Mouse (Mus musculus) left cerebral cortex, postnatal 14 days (tissue): Measurements from ENCODE around the gene Eif3d. TPM values are rescaled to one million over a fixed set of nuclear protein-coding genes. Genes with fewer than 3 reads are reported as not detected.
"Not testable (repeated sequence)": the region's sequence is repeated elsewhere in the genome, so short reads cannot be mapped to it uniquely, and the experiment has no call there.

Experiments
- DNase-seq, 2 experiments: peaks; one replicate each; pipeline ENCODE4 v3.0.0; 2021 to 2022; ENCODE audit warnings: low spot score in 2 of 2, mixed read lengths in 1 of 2
- intact Hi-C: fragments of 180-260 bp; cut with DNase I; formaldehyde crosslinking; loops from one replicate; pipeline ENCODE4 v1.15.1; 2025
- long read RNA-seq, 2 experiments: library from polyadenylated mRNA; stranded (forward); transcript quantifications; one replicate each; pipeline ENCODE4 v2.0.0; 2021
- total RNA-seq, 2 experiments: library from RNA; stranded (reverse); gene quantifications; 2 replicates each; pipeline ENCODE4 v1.2.3; 2021

Gene Eif3d
- total RNA-seq, result 100 to 1,000 TPM; 101 to 117 TPM
- long read RNA-seq, experiment 1, transcript Eif3d-201 (15 exons, 1,899 nt), result major isoform, 85 of 101 reads
- long read RNA-seq, experiment 1, partial matches to known transcripts, result 8 of 101 reads
- long read RNA-seq, experiment 1, other reads (novel, unspliced or antisense), result 8 of 101 reads
- long read RNA-seq, experiment 2, transcript Eif3d-201 (15 exons, 1,899 nt), result major isoform, 63 of 81 reads
- long read RNA-seq, experiment 2, partial matches to known transcripts, result 2 of 81 reads
- long read RNA-seq, experiment 2, other reads (novel, unspliced or antisense), result 16 of 81 reads

DNA sequence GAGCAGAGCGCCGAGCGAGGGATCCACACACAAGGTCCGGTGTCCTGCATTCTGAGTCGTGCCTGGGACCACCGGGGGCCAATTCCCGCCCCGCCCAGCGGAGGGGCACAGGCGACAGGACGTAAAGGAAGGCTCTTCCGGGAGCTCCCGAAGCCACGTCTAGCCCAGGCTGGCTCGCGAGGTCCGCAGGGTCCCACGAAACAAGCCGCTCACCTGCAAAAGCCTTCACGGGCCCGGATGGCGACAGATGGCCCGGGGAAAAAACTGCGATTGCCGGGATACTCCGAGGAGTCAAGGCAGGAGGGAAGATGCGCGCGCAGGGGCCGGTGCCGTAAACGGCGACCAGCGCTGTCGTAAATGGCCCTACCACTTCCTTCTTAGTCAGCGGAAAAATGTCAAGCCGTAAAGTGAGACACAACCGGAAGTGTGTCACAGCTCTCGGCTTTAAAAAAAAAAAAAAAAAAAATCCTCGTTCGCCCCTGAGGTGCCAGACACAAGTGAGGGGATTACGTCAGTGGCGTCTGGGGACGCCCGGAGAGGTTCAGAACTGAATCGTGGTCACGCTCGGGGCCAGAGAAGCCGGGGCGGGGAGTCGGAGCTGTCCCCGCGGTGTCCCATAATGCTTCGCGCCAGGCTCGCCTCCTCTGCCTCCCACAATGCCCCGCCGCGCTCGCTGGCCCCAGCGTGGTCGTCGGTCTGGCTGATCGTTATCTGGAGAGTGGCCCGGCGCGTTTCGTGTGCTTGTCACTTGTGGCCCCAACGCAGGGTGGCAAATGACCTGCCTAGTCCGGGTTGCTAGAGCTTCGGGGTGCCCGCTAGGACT, at the start of gene Eif3d:
Gene Eif3d, minus strand, starts transcription at position 344 of the 823 bp plus-strand sequence.
- intact Hi-C loops, result loop anchor here (5.0 kb wide), 1 partner anchor 38 kb away; no protein-coding TSS in a partner anchor
- DNase-seq, result peak; percentile 100

DNA sequence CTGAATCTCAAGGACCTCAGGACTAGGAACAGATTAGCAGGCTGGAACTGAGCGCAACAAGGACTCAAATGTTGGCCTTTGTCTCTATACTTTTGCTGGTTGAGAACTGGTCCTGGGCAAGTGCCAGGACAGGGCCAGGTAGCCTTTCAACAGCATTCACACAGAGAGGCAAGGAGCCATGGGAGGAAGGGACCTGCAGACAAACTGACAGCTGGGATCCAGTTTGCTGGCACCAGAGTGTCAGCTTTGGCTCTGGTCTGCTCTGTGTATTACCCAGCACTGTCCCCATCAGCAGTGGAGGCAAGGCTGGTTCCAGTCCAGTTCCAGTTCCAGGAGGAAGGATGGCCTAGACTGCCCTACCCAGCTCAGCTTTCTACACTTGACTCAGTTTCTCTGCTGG, 43.4 kb upstream of the Eif3d start:
- intact Hi-C loops, result no loop called here
- DNase-seq, result no peak

DNA sequence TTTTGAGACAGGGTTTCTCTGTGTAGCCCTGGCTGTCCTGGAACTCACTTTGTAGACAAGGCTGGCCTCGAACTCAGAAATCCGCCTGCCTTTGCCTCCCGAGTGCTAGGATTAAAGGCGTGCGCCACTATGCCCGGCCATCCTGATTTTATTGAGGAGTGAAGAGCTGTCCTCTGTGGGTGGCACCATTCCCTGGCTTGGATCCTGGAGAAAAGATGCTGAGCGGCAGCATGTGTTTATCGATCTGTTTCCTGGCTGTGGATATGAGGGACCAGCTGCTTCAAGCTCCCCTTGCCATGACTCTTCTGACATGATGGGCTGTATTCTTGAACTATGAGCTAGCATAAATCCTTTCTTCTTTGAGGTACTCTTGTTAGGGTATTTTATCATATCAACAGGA, 37.6 kb upstream of the Eif3d start:
- DNase-seq, intact Hi-C loops: not testable (repeated sequence)

DNA sequence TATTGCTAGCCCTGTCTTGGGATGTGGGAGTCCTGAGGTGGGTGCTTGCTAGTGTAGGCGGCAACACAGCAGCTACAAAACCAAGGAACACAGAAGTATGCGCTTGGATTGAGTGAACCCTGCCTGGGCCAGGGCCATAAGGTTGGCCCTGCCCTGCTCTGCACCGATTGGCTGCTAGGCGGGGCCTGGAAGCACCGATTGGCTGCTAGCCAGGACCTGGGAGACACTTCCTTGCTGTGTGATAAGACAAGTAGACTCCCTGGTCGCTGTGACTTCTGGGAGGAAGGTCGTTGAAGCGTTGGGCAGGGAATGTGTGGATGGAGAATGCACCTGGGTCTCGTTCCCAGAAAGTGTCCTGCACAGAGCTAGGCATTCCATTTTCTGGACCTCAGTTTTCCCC, 33.3 kb upstream of the Eif3d start:
- no peak for DNase-seq
- intact Hi-C loops, result no loop called here

DNA sequence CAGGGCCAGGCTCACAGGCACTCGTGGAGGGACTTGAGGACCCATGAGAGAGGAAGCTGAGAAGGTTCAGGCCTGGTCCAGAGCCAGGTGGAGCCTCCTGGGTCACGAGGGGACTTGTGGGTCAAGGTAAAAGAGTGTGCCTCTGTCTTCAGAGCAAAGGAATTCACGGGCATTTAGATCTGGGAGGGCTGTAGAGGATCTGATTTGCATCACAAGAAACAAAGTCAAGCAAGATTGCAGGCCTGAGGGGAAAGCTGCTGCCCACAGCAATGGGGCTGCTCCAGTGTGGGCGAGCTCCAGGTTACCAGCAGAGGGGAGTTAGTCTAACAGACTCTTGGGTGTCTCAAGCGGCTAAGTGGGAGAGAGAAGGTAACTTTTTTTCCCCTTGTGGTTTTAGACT, 30.8 kb upstream of the Eif3d start:
- no peak for DNase-seq

DNA sequence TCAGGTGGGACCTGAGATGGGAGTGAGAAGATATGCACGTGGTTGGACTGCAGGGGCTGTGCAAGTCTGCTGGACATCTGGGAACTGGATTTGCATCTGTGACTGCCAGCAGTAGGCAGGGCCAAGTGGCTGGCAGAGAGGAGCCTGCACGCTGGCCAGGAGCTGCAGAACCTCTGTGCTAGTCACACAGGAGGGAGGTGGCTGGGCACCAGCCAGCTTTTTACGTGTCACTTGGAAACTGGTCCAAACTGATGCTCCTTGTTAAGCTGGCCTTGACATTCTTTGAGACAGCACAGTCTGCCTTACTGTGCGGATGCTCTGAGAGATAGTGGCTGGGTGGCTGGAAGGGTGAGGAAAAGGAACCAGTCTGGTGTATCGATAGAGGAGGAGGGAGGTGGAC, 17.9 kb upstream of the Eif3d start:
- DNase-seq, result no peak
- intact Hi-C loops, result loop anchor here (10.0 kb wide), 1 partner anchor 436 kb away; the partner anchor contains the start of gene Kctd17

More for the DNA sequence above, 30.8 kb upstream of the Eif3d start:
- intact Hi-C loops, result no loop called here

DNA sequence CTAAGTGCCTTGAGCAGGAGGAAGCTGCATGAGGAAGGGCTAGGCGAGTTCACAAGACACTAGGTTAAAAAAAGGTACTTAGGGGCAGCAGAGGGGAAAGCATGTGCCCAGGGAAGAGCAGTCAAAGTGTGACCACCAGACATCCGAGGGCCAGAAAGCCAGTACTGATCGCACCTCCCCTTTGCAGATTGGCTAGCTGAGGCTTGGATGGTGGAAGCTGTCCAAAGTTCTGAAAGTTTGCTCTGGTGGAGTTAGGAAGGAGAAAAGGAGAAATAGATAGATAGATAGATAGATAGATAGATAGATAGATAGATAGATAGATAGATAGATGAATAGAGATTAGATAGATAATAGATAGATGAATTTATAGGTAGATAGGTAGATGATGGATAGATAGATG, 12.8 kb upstream of the Eif3d start:
- intact Hi-C loops, result loop anchor here (5.0 to 10.0 kb wide), 3 partner anchors 134 to 441 kb away; partner anchors contain the start of genes Kctd17 and Ncf4
- DNase-seq, result no peak

DNA sequence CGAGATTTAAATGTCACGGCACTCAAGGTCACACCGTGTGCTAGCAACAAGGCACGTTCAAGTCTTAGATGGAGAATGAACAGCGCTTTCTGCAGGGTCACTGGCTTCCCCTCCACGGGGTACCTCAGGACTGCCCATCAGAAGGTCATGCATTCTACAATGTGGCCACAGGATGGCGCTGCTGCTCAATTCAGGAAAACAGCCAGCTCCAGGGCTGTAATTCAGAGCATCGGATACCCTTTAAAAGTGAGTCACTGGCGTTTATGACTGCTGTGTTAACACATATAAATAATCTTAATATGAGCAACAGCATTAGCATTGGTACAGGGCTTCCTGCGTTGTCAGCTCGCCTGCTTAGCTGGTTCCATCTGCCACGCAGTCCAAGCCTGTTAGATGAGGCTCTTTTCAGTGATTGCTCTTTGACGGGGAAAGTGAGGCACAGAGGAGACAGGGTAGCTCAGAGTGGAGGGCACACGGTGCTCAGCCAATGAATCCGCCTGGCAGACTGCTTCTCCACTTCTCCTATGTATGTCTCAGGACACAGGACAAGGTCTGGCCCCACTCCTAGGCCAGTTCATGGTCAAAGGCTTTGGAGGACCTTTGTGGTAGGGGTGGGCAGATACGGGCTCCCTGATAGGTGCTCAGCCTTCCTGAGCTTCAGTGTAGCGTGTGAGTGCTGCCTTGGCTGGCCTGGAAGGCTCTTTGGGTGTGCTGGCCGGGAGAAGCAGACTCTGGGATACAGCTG, 11.8 kb upstream of the Eif3d start:
- peak; percentile 81 to 86 for DNase-seq
- intact Hi-C loops, result loop anchor here (1.0 to 10.0 kb wide), 4 partner anchors 135 to 442 kb away; partner anchors contain the start of genes Kctd17 and Ncf4

DNA sequence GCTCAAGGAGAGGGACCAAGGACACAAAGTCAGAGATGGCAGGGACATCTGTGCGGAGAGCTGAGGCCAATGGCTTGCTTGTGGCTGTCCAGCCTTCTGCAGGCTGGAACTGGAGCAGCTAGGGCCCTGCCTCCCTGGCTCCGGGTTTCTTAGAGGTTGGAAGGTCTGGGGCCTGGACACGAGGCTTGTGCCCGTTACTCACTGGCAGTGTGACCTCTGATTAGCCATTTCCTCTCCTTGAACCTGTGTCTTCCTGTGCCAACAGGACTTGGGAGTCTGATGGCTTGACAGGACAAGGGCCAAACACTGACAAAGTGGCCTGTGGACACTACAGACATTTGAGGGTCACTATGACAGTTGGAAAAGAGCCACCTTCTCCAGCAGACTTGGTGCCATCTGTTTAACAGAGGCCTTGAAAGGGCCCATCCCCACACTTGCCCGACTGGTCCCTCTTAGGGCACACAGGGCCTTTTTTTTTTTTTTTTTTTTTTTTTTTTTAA, 10.6 kb upstream of the Eif3d start:
- no peak for DNase-seq
- intact Hi-C loops, result loop anchor here (5.0 to 10.0 kb wide), 3 partner anchors 136 to 444 kb away; partner anchors contain the start of genes Kctd17 and Ncf4

DNA sequence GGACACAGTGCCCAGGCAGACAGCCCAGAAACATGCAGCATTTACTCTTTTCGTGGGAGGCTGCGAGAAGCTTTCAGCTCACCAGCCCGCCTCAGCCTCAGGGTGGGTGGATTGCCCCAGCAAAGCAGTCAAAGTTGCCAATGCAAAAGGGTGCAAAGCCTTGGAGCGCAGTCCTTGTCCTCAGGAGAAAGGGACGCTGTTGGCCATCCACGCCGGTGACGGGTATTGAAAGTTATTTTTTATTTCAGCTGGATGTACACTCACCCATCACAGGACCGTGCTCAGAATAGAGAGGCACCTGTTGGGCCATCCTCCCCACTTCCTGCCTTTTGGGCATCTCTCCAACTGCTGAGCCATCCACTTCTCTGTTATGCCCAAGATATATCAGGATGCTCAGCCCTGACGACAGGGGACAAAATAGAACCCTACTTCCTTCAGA, 8.8 kb upstream of the Eif3d start:
- DNase-seq, result peak; percentile 60 to 73

DNA sequence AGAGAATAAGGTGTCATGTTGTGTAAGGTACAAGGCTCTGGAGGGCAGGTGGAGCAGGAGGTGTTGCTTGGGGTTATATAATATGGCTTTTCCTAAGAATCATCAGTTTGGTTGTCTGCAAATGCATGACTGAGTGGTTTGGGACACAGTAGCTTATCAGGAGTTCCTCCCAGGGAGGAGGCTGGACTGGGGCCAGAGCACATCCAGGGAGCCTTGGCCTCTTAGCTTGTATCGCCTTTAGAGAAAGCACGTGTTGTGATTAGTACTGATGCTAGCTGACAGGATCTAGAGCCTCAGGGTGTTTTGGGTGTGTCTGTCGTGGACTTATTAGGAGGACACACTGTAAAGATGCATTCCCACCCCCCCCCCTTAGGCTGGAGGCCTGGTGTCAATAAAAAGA, 7.0 kb upstream of the Eif3d start:
- DNase-seq, result no peak
- intact Hi-C loops, result no loop called here

More for the DNA sequence above, 8.8 kb upstream of the Eif3d start:
- intact Hi-C loops, result no loop called here

DNA sequence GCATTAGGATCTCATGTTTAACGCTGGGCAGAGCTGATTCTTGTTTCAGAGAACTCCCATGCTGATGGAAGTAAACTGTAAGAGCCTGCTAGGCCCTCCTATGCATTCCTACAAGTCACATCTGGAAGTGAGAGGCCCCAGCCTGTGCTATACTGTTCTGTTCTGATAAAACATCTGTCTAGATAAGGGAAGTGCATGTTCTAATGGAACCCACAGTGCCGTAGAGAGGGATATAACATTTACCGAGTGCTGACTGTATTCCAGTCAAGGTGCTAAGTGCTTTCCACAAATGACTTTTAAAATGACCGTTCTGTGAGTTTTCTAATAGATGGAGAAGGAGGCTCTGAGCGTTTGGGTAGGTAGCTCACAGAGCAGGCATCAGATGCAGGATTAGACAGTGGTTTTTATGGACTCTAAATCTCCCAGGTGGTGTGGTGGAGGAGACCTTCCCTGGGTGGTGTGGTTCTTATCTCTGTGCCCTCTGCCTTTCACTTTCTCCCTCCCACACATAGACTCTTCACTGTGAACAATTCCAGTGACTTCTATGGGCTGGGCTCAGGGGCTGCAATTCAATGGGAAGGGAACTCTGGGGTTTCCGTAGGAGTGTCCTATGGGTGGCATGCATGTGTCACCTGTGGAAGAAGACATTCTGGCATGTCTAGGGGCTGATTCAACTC, 3.7 kb upstream of the Eif3d start:
- intact Hi-C loops, result loop anchor here (5.0 kb wide), 1 partner anchor 42 kb away; no protein-coding TSS in a partner anchor
- no peak for DNase-seq

DNA sequence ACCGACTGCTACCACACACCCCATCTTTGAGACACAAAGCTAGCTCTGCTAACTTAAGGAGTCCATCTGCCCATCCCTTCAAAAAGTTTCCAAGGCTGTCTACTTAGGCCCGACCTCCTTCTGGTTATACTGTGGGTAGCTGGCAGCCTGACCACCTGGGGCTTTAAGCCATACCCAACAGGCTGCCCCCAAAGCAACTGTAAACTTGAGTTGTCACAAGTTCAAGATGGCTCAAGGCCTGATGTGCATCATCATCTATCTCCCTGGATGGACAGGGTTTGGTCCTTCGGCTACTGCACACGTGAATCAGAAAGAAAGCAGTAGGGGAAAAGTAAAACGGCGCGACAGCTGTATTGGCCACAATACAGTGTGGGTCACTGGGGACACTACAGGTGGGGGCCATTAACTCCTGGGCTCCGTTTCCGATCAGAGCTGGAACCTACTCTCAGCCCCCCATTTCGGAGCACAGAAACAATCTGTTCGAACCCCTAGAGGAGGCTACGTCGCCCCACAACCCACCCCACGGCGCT, 608 bp downstream of the Eif3d start:
- DNase-seq, result no peak
- intact Hi-C loops, result loop anchor here (5.0 kb wide), 1 partner anchor 38 kb away; no protein-coding TSS in a partner anchor

DNA sequence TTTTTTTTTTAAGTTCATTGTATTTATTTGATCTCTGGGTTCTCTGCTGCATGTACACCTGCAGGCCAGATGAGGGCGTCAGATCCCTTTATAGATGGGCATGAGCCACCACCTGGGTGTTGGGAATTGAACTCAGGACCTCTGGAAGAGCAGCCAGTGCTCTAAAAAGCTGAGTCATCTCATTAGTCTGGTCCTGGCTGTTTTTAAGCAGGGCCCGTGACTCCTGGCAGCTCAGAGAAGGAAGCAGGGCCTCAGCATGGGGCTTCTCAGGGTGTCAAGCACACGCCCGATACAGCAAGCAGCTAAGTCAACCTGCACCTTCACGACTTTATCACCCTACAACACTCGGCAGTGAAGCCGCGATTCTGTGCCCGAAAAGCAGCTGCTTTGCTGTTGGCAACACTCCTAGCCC, 5.5 kb downstream of the Eif3d start:
- intact Hi-C loops, result no loop called here

DNA sequence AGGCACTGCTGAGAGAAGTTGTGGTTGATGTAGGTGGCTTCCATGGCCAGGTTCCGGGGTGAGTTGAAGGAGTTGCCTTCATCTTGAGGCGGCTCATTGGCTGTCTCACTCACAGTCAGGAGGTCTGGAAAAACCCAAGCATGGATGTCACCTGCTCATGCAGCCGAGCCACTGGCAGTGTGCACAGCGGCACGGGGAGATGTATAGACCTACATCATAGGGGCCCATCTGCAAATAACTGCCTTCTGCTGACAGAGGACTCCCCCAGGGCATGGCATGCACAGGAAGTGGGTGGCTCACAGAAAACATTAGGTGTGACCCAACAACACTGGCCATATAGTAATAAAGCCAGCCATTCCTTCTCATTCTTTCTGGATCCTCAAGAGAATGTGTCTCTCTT, 8.2 kb downstream of the Eif3d start:
- intact Hi-C loops, result no loop called here
- no peak for DNase-seq

More for the DNA sequence above, 5.5 kb downstream of the Eif3d start:
- no peak for DNase-seq

DNA sequence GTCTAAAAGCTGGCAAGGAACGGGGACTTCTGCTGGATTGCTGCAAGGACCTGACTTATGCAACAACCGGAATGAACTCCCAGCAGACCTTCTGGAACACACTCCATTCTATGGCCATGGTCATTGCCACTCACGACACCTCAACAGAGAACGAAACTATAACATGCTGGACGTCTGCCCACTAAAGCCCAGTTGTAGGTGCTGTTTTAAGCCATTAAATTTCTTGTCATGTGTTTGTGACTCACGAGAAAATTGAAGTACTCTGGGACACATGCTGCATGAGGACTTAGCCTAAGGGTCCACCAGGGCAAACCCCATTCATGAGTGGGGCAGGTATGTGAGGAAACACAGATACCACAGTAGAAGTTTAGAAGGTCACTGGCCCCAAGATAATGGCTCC, 9.9 kb downstream of the Eif3d start:
- intact Hi-C loops, result no loop called here
- no peak for DNase-seq

DNA sequence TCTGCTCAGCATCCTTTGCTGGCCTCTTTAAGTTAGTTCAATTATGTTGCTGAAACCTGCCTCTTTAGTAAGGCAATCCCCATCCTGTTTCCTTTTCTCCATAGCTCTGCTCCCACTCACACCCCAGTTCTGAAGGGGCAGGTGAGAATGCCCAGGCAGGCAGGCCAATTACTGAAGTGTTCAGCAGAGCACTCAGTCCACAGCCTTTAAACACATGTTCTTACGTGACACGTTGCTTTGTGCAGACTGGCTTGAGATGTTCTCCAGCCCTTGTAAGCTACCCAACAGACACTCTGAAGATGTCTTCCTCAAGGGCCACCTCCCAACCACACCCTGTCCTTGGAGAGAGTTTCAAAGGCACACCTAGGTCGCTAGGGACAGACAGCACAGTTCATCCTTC, 12.5 kb downstream of the Eif3d start:
- intact Hi-C loops, result no loop called here
- no peak for DNase-seq

DNA sequence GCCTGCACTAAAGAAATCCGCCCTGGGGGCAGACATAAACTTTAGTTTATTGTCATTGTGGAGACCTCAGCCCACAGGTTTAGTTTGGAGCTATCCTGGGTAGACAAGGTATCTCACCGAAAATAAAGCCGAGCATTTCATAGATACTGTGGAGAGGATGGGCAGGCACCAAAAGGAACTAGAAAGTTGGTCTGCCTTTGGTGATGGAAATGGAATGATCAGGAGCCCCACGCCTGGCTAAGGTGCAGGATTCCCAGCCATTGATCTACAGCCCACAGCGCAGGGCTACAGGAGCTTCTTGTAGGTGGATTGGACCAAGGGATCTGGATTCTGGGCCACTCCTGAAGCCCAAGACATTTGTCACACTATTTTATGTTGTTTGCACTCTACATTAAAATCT, 13.0 kb downstream of the Eif3d start:
- no peak for DNase-seq
- intact Hi-C loops, result no loop called here
